In the genomic region with DNA sequence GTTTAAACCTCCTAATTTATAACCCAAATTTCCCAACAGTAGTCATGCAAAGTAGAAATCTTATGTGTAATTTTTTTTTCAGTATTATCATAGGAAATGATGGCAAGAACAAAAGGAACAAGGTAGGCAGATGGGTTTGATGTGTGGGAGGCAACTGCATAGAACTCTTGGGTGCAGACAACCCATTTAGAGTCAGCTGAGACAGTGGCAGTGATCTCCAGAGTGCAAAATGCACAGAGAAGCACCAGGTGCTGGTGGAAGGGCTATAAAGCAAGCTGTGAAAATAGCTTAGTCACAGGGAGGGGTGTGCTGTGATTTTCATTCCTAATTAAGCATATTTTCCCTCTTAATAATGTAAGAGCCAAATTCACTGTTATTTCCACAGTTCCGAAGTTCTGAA, we compare ENCODE assay signal across 22 mouse cellular contexts.
DNase-seq lines count a peak whose midpoint lies in the region; ATAC-seq lines count a peak whose summit lies in the region.
"Had no signal": no experiment of that assay in that cellular context is flagged by ENCODE, and none has a peak within 500 bp of the region (broad histone marks: within the 10 kb centered on the region; RNA-seq: fewer than 3 reads in every experiment).

No protein-coding gene starts in this region.

- peak; percentile 86 for ATAC-seq in frontal cortex, adult (ENCODE audit: low TSS enrichment)
- ATAC-seq: activated CD4-positive, CD25-positive, alpha-beta regulatory T cell, adult 4 months; hindbrain, embryonic 16.5 days; lung, postnatal 0 days had no signal

- intact Hi-C loops in left cerebral cortex, postnatal 10 days (cut with DNase I): no loop called here

- no peak for DNase-seq in frontal cortex, postnatal 14 days (ENCODE audit: low spot score in 2 of 2)
- peak; percentile 21 to 60 for DNase-seq in left cerebral cortex, adult 9 months (ENCODE audit: low spot score in 2 of 2)
- no peak for DNase-seq in left cerebral cortex, postnatal 10 days (ENCODE audit: extremely low spot score in 1 of 2, low spot score in 2 of 2)
- peak; percentile 22 to 31 for DNase-seq in right cerebral cortex, postnatal 10 days (ENCODE audit: low spot score in 2 of 2)
- DNase-seq in right cerebral cortex, postnatal 4 days: no peak
- peak; percentile 64 for DNase-seq in telencephalon, adult 2 months (ENCODE audit: low read depth, low spot score)
- DNase-seq in thymus, postnatal 36 days: no peak
- DNase-seq: adrenal gland, adult 2 months; adrenal gland, postnatal 36 days; cerebellum, adult 2 months; cerebellum, postnatal 25 days; gastrocnemius, postnatal 14 days; heart, postnatal 14 days; kidney, adult 2 months; liver, embryonic 13.5 days; lung, adult 18-20 months; lung, postnatal 4 days; thymus, postnatal 14 days had no signal

Comparison
In these comparisons a context has a peak if more than half of its experiments do, and no peak if none do; other contexts are left out.
1. DNase-seq: peak in left cerebral cortex, adult 9 months (2 of 2), right cerebral cortex, postnatal 10 days (2 of 2) and telencephalon, adult 2 months (single experiment); none in frontal cortex, postnatal 14 days (0 of 2), left cerebral cortex, postnatal 10 days (0 of 2), right cerebral cortex, postnatal 4 days (single experiment) and thymus, postnatal 36 days (0 of 2).